Mouse (Mus musculus) stomach, embryonic 16.5 days (tissue): ENCODE results near the gene Syngr1. TPM values are rescaled to one million over a fixed set of nuclear protein-coding genes. Genes with fewer than 3 reads are reported as not detected.

Experiments
- ATAC-seq: fragments of 200-750 bp; cut with Nextera tagmentation; 2 replicates; pipeline ENCODE4 v1.8.0; 2017; ENCODE audit warnings: moderate number of reproducible peaks, moderate TSS enrichment; ENCODE audit not compliant: insufficient read depth, low FRiP score
- H3K27ac ChIP-seq: fragments of 300-500 bp; sonication (generic); 2 replicates; pipeline ENCODE4 v1.5.1; 2014; ENCODE audit warnings: low read length
- H3K27me3 ChIP-seq: fragments of 300-500 bp; sonication (generic); 2 replicates; pipeline ENCODE4 v1.6.1; 2014; ENCODE audit warnings: low read length, control low read depth, mixed read lengths; ENCODE audit not compliant: control insufficient read depth, insufficient read depth
- H3K36me3 ChIP-seq: fragments of 300-500 bp; sonication (generic); 2 replicates; pipeline ENCODE4 v1.6.1; 2014; ENCODE audit warnings: low read length; ENCODE audit not compliant: control insufficient read depth, insufficient read depth
- H3K4me1 ChIP-seq: fragments of 300-500 bp; sonication (generic); 2 replicates; pipeline ENCODE4 v1.6.1; 2014; ENCODE audit warnings: low read length, control low read depth, mixed read lengths; ENCODE audit not compliant: control insufficient read depth, insufficient read depth
- H3K4me2 ChIP-seq: fragments of 300-500 bp; sonication (generic); 2 replicates; pipeline ENCODE4 v1.6.1; 2014; ENCODE audit warnings: low read depth, low read length, mixed read lengths
- H3K4me3 ChIP-seq: fragments of 300-500 bp; sonication (generic); replicated peaks from 2 replicates; pipeline ENCODE4 v1.5.1; 2014; ENCODE audit warnings: mild to moderate bottlenecking, low read length
- H3K9ac ChIP-seq: fragments of 300-500 bp; sonication (generic); 2 replicates; pipeline ENCODE4 v1.6.1; 2014; ENCODE audit warnings: low read length
- H3K9me3 ChIP-seq: fragments of 300-500 bp; sonication (generic); replicated peaks from 2 replicates; pipeline ENCODE4 v1.6.1; 2016; ENCODE audit warnings: low read length, control low read depth; ENCODE audit not compliant: control insufficient read depth
- WGBS: fragments of 180-500 bp; shearing (Covaris S2); extraction: QIAGEN DNeasy Blood & Tissue Kit; methylation state at CpG from one replicate; pipeline ENCODE4 v1.1.7; 2014; 5-methylcytosine and 5-hydroxymethylcytosine counted together
- polyA plus RNA-seq: library from polyadenylated mRNA; unstranded; fragments of >200 nt; fragmentation: Nextera tagmentation; extraction: Ambion mirVana; gene quantifications from 2 replicates; pipeline ENCODE4 v1.2.1, GENCODE M21; 2015

Gene Syngr1
- polyA plus RNA-seq, 1 experiment from 2014 or later, result 43.1 TPM

DNA sequence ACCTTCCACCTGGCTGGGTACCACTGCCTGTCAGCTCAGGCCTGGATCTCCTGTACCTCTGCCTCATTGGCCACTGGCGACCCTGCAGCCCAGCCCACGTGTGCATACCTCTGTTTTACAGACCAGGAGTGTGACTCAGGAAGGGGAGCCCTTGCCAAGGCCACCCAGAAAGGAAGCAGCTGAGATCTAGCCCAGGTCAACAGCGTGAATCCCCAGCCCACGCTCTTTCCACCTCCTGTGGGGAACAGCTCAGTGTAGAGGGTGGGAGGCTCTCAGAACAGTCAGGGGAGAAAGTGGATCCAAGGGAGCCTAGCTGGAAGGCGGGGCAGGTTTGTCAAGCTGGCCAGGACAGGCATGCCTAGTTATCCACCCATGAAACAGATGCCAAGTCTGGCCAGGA lies 28.3 kb upstream of the Syngr1 start:
- no peak overlapping the region for H3K4me3 ChIP-seq
- 0 out of 2 replicates have a peak, but pooled peaks cover 5% of the 10 kb centered on the region for H3K4me1 ChIP-seq
- WGBS, result 38% methylated on average over 5 of the region's 5 CpGs
- H3K27ac ChIP-seq, result no peak overlapping the region
- no peak for ATAC-seq
- H3K4me2 ChIP-seq, result no peak overlapping the region
- no peaks in the 10 kb centered on the region for H3K27me3 ChIP-seq
- H3K9ac ChIP-seq, result no peak overlapping the region
- no peaks in the 10 kb centered on the region for H3K36me3 ChIP-seq
- no peaks in the 10 kb centered on the region for H3K9me3 ChIP-seq

DNA sequence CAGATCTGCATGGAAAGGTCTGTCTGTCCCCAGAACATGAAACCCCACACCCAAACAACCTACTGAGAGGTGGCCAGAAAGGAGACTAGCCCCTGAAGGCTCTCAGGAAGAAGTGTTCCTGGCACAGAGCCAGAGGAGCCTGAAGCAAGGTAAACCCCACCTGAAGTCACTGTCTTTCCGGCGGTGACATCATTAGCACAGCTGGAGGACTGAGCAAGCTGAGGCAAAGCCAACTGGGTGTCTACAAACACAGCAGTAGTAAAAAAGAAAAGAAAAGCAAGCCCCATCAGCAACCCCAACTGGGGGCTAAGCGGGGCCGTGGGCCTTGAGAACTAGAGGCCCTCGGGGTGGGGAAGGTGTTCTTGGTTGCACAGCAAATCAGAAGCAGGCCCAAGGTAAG lies 26.2 kb upstream of the Syngr1 start:
- no peak for ATAC-seq
- H3K36me3 ChIP-seq, result no peaks in the 10 kb centered on the region
- WGBS, result 68% methylated on average over 5 of the region's 5 CpGs
- H3K4me2 ChIP-seq, result no peak overlapping the region
- H3K9ac ChIP-seq, result no peak overlapping the region
- H3K27ac ChIP-seq, result no peak overlapping the region
- no peak overlapping the region for H3K4me3 ChIP-seq
- H3K27me3 ChIP-seq, result no peaks in the 10 kb centered on the region
- no peaks in the 10 kb centered on the region for H3K9me3 ChIP-seq
- 0 out of 2 replicates have a peak, but pooled peaks cover 5% of the 10 kb centered on the region for H3K4me1 ChIP-seq

DNA sequence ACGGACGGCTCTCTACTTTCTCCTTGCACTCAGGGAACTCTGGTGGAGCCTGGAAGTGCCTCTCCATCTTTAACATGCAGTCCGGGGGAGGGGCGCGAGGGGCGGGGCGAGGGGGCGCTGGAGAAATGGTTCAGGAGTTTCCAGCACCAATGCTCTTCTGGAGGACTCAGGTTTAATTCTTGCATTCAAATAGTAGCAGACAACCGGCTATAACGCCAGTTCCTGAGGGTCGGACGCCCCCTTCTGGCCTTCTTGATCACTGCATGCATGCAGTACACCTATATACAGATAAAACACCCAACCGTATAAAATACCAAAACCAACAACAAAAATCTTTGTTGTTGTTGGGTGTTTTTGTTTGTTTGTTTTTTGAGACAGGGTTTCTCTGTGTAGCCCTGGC lies 25.7 kb upstream of the Syngr1 start:
- Histone ChIP-seq H3K27me3 (no peaks in the 10 kb centered on the region), H3K4me1 (0 out of 2 replicates have a peak, but pooled peaks cover 5% of the 10 kb centered on the region), H3K4me2 (no peak overlapping the region), H3K9me3 (no peaks in the 10 kb centered on the region), H3K4me3 (no peak overlapping the region), H3K9ac (no peak overlapping the region), H3K36me3 (no peaks in the 10 kb centered on the region), H3K27ac (no peak overlapping the region)
- WGBS, result 13% methylated on average over 13 of the region's 13 CpGs
- no peak for ATAC-seq

DNA sequence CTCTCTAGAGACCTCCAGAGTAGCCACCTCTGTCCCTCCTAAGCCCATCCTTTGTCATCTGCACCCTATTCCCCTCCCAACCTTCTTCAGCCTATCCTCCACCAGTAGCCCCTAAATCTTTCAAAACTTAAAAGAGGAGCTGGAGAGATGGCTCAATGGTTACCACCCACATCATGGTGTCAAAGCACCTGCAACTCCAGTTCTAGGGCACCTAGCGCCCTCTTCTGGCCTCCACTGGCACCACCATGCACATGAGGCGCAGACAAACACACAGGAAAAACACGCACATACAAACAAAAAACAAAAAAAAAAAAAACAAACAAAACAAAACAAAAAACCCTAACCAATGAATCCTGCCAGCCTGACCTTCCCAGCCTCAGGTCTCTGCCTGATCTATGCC lies 24.6 kb upstream of the Syngr1 start:
- H3K27me3 ChIP-seq, result no peaks in the 10 kb centered on the region
- no peak overlapping the region for H3K4me3 ChIP-seq
- no peak overlapping the region for H3K9ac ChIP-seq
- H3K9me3 ChIP-seq, result no peaks in the 10 kb centered on the region
- no peak overlapping the region for H3K27ac ChIP-seq
- ATAC-seq, result no peak
- no peak overlapping the region for H3K4me2 ChIP-seq
- 54% methylated on average over 3 of the region's 3 CpGs for WGBS
- 0 out of 2 replicates have a peak, but pooled peaks cover 5% of the 10 kb centered on the region for H3K4me1 ChIP-seq
- H3K36me3 ChIP-seq, result no peaks in the 10 kb centered on the region

- no peak overlapping the region for H3K9ac ChIP-seq
- no peak for ATAC-seq
- 53% methylated on average over 4 of the region's 4 CpGs for WGBS
- H3K36me3 ChIP-seq, result no peaks in the 10 kb centered on the region
- no peak overlapping the region for H3K27ac ChIP-seq
- H3K4me1 ChIP-seq, result no peaks in the 10 kb centered on the region
- no peak overlapping the region for H3K4me2 ChIP-seq
- H3K27me3 ChIP-seq, result no peaks in the 10 kb centered on the region
- H3K4me3 ChIP-seq, result no peak overlapping the region
- H3K9me3 ChIP-seq, result no peaks in the 10 kb centered on the region
Measured at GRCm38 (mm10) chr15:80069171-80069570, 22.0 kb upstream of the Syngr1 start.

- no peak overlapping the region for H3K4me2 ChIP-seq
- H3K27ac ChIP-seq, result no peak overlapping the region
- H3K9ac ChIP-seq, result no peak overlapping the region
- no peaks in the 10 kb centered on the region for H3K9me3 ChIP-seq
- no peaks in the 10 kb centered on the region for H3K36me3 ChIP-seq
- no peak for ATAC-seq
- H3K4me3 ChIP-seq, result no peak overlapping the region
- no peaks in the 10 kb centered on the region for H3K27me3 ChIP-seq
- WGBS, result 62% methylated on average over 8 of the region's 8 CpGs
- H3K4me1 ChIP-seq, result no peaks in the 10 kb centered on the region
Measured at GRCm38 (mm10) chr15:80070095-80070644, 21.0 kb upstream of the Syngr1 start.

DNA sequence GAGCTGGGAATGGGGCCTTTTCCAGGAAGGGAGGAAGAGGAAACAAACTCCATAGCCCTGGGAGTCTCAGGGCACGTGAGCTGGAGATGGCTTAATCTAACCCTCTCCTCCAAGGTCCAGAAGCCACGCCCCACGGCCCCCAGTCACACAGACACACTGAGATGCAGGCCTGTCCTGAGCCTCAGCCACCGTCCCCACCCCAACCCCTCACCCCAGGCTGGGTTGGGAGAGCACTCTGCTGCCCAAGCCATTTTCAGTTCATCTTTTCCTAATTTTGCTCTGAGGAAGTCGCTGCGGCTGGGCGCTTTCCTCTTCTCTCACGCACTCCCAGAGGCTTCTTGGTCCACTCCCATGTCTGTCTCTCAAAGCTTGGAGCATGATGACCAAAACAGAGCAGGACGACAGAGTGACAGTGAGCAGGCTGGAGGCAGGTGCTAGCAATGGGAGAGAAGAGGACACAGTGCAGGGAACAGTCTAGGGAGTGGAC lies 19.1 kb upstream of the Syngr1 start:
- no peak overlapping the region for H3K4me2 ChIP-seq
- H3K4me1 ChIP-seq, result no peaks in the 10 kb centered on the region
- H3K9me3 ChIP-seq, result no peaks in the 10 kb centered on the region
- no peaks in the 10 kb centered on the region for H3K27me3 ChIP-seq
- no peak overlapping the region for H3K9ac ChIP-seq
- H3K36me3 ChIP-seq, result 0 out of 2 replicates have a peak, but pooled peaks cover 2% of the 10 kb centered on the region
- no peak for ATAC-seq
- no peak overlapping the region for H3K4me3 ChIP-seq
- no peak overlapping the region for H3K27ac ChIP-seq
- 43% methylated on average over 9 of the region's 9 CpGs for WGBS

DNA sequence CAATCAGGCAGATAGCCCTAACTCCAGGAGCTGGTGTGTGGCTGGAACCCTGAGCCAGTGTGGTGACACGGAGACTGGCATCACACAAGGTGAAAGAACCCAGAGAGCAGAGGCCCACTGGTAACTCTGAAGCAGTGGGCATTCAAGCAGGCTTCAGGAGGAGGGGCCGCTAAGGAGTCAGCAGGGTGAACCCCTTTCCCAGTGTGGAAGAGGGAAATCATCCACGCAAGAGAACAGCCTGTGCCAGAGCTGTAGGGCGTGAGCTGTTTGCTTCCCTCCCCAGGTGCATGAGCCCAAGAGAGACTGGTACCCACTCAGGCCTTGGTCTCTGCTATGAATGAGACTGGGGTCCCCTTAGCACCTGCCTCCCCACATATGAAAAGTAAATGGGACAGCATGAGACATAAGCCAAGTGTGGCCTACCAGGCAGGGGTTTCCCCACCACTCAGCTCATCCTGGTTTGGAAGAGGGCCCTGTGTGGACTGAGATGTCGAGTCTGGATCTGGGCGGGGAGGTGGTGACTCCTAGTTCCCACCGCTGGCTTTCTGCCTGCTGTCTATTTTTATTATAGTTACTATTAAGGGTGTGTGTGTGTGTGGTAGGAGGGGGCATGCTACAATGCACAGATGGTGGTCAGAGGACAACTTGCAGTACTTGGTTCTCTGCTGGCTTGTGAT lies 18.4 kb upstream of the Syngr1 start:
- 75% methylated on average over 7 of the region's 7 CpGs for WGBS
- no peak overlapping the region for H3K27ac ChIP-seq

GRCm38 (mm10) chr15:80073256-80073621 lies 17.9 kb upstream of the Syngr1 start:
- no peaks in the 10 kb centered on the region for H3K4me1 ChIP-seq
- H3K9ac ChIP-seq, result no peak overlapping the region
- 96% methylated on average over 1 of the region's 1 CpGs for WGBS
- H3K4me3 ChIP-seq, result no peak overlapping the region
- no peak overlapping the region for H3K27ac ChIP-seq
- H3K27me3 ChIP-seq, result no peaks in the 10 kb centered on the region
- no peak for ATAC-seq
- H3K4me2 ChIP-seq, result no peak overlapping the region
- no peaks in the 10 kb centered on the region for H3K9me3 ChIP-seq
- peaks cover 4% of the 10 kb centered on the region; the same call in 1 of the 2 replicates for H3K36me3 ChIP-seq

More for the DNA sequence above, 18.4 kb upstream of the Syngr1 start:
- H3K4me1 ChIP-seq, result no peaks in the 10 kb centered on the region
- no peak overlapping the region for H3K4me3 ChIP-seq
- H3K36me3 ChIP-seq, result 0 out of 2 replicates have a peak, but pooled peaks cover 2% of the 10 kb centered on the region
- H3K27me3 ChIP-seq, result no peaks in the 10 kb centered on the region
- H3K9ac ChIP-seq, result no peak overlapping the region
- no peak overlapping the region for H3K4me2 ChIP-seq
- H3K9me3 ChIP-seq, result no peaks in the 10 kb centered on the region
- ATAC-seq, result no peak
